Mouse (Mus musculus) left cerebral cortex, postnatal 4 days (tissue): ENCODE results near the gene Krt23. TPM values are rescaled to one million over a fixed set of nuclear protein-coding genes. Genes with fewer than 3 reads are reported as not detected.

Experiments
- DNase-seq: peaks from one replicate; pipeline ENCODE4 v3.0.0-alpha.2; 2022
- intact Hi-C: fragments of 180-260 bp; cut with DNase I; formaldehyde crosslinking; loops from one replicate; pipeline ENCODE4 v1.15.1; 2025
- total RNA-seq, 2 experiments: library from RNA; stranded (reverse); gene quantifications; 2 replicates each; pipeline ENCODE4 v1.2.3; 2021

Gene Krt23
- total RNA-seq, 2 experiments from 2014 or later: not detected

DNA sequence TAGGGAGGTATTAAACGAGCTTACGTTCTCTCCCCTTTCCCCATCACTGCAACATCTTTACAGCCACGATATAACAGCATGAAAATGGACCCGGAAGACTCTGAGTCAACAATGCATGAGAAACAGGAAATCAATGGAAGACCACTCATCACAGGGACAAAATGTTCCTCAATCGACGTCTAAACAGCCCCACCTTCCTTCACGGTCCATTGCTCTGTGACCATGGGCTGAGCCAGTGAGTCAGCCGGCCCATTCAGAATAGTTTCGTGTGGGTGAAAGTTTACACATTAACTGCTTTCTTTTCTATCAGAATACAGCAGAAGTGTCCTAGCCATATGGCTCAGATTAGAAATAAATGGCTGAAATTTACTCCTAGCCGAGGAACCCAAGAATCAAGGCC lies 38.2 kb downstream of the Krt23 start:
- intact Hi-C loops: no loop called here
- no peak for DNase-seq

DNA sequence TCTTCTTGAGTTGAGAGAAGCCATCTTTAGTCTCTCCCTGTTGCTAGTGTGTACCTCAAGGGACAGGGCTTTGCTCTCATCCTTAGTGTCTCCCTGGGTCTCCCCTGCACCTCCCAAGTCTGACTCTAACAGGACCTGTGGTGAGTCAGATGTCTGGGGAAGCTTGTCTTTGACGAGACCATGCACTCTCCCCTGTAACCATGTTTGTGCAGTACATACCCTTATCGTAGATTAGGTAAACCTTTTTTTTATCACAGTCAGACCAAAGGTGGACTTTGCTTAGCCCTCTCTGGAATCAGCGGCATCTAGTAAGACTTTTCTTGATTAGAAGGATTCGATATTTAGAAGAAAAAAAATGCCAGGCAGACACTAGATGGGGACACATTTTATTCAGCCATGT lies 38.9 kb downstream of the Krt23 start:
- DNase-seq: no peak
- intact Hi-C loops: no loop called here

- intact Hi-C loops: no loop called here
- no peak for DNase-seq
These were observed 44.2 kb downstream of the Krt23 start for GRCm38 (mm10) chr11:99448769-99449168.

GRCm38 (mm10) chr11:99441220-99441619 lies 51.7 kb downstream of the Krt23 start:
- DNase-seq: no peak
- intact Hi-C loops: no loop called here

- intact Hi-C loops: no loop called here
- no peak for DNase-seq
These were observed 53.5 kb downstream of the Krt23 start for GRCm38 (mm10) chr11:99439465-99439864.

GRCm38 (mm10) chr11:99437972-99438371 lies 55.0 kb downstream of the Krt23 start, which contains the start of gene Krt20:
Gene Krt20 (minus strand): TSS chr11:99438150.
- intact Hi-C loops: no loop called here
- no peak for DNase-seq

GRCm38 (mm10) chr11:99436625-99437024 lies 56.3 kb downstream of the Krt23 start:
- intact Hi-C loops: no loop called here
- DNase-seq: no peak

GRCm38 (mm10) chr11:99430670-99431069 lies 62.3 kb downstream of the Krt23 start:
- DNase-seq: peak; percentile 73
- intact Hi-C loops: no loop called here

Other genes starting within 250 kb of the Krt23 start
- 10 to 100 TPM in 1 of 2 experiments, 1 to 10 TPM in 1; 9.2 to 10.8 TPM for gene Krt222, start 249.1 kb downstream of the Krt23 start, total RNA-seq
- not detected for gene Krt24, start 207.9 kb downstream of the Krt23 start, total RNA-seq
- gene Krt25, start 170.2 kb downstream of the Krt23 start, total RNA-seq: not detected
- not detected for gene Krt26, start 155.2 kb downstream of the Krt23 start, total RNA-seq
- not detected for gene Krt27, start 142.0 kb downstream of the Krt23 start, total RNA-seq
- gene Krt28, start 118.2 kb downstream of the Krt23 start, total RNA-seq: not detected
- 10 to 100 TPM in 1 of 2 experiments, 1 to 10 TPM in 1; 9.5 to 12.3 TPM for gene Krt10, start 103.8 kb downstream of the Krt23 start, total RNA-seq
- gene Krt12, start 70.9 kb downstream of the Krt23 start, total RNA-seq: 1 to 10 TPM; 1.2 to 1.7 TPM
- not detected for gene Krt20, start 55.0 kb downstream of the Krt23 start, total RNA-seq
- gene Krt39, start 28.2 kb upstream of the Krt23 start, total RNA-seq: not detected
- not detected for gene Krt40, start 50.0 kb upstream of the Krt23 start, total RNA-seq
- gene Krtap3-3, start 57.7 kb upstream of the Krt23 start, total RNA-seq: not detected
- gene Krtap3-2, start 63.7 kb upstream of the Krt23 start, total RNA-seq: not detected
- not detected for gene Gm11939, start 66.3 kb upstream of the Krt23 start, total RNA-seq
- not detected for gene Krtap3-1, start 73.5 kb upstream of the Krt23 start, total RNA-seq
- not detected for gene Krtap1-5, start 87.9 kb upstream of the Krt23 start, total RNA-seq
- gene Krtap1-4, start 90.5 kb upstream of the Krt23 start, total RNA-seq: not detected
- not detected for gene Krtap1-3, start 98.2 kb upstream of the Krt23 start, total RNA-seq
- gene Krtap9-3, start 105.0 kb upstream of the Krt23 start, total RNA-seq: not detected
- gene Gm11938, start 110.2 kb upstream of the Krt23 start, total RNA-seq: not detected
- gene Gm11937, start 117.1 kb upstream of the Krt23 start, total RNA-seq: not detected
- gene Krtap2-4, start 121.7 kb upstream of the Krt23 start, total RNA-seq: not detected
- not detected for gene Gm11562, start 127.3 kb upstream of the Krt23 start, total RNA-seq
- not detected for gene Krtap4-1, start 135.1 kb upstream of the Krt23 start, total RNA-seq
- gene Krtap4-2, start 141.9 kb upstream of the Krt23 start, total RNA-seq: not detected
- not detected for gene Krtap4-7, start 151.0 kb upstream of the Krt23 start, total RNA-seq
- gene Gm11555, start 157.1 kb upstream of the Krt23 start, total RNA-seq: not detected
- gene Gm11563, start 165.8 kb upstream of the Krt23 start, total RNA-seq: not detected
- not detected for gene Krtap4-6, start 172.8 kb upstream of the Krt23 start, total RNA-seq
- gene Gm14190, start 197.6 kb upstream of the Krt23 start, total RNA-seq: not detected
- not detected for gene Gm14180, start 241.2 kb upstream of the Krt23 start, total RNA-seq